Mouse (Mus musculus) Patski (cell line): ENCODE results near the gene Rnase2b. TPM values are rescaled to one million over a fixed set of nuclear protein-coding genes. Genes with fewer than 3 reads are reported as not detected.

Source experiments
- ATAC-seq: fragments of 100-300 bp; one replicate; pipeline ENCODE4 v1.8.0; 2021
- CTCF ChIA-PET: fragments of 350-600 bp; sonication (Branson Sonifier 250); formaldehyde crosslinking; loops from one replicate; lab custom pipeline; 2022; ENCODE audit warnings: inconsistent platforms; lab: Charles Lee
- POLR2A ChIA-PET: fragments of 350-600 bp; sonication (Branson Sonifier 250); formaldehyde crosslinking; loops from one replicate; lab custom pipeline; 2022; ENCODE audit warnings: antibody characterized with exemption, inconsistent platforms; lab: Charles Lee
- DNase-seq: peaks from one replicate; pipeline ENCODE4 v3.0.0-alpha.2; 2011; ENCODE audit warnings: low read depth, low spot score
- H3K27me3 ChIP-seq: fragments of 371-371 bp; one replicate; pipeline ENCODE4 v1.5.1; 2021
- CTCF ChIP-seq: fragments of 100-300 bp; IDR thresholded peaks from one replicate; pipeline ENCODE4 v1.5.1; 2021
- in situ Hi-C: fragments of 300-500 bp; cut with MboI; formaldehyde crosslinking; loops from 3 replicates; pipeline ENCODE4 v1.11.1; 2018; ENCODE audit warnings: low pct_unique_long_range_greater_than_20kb, mixed read lengths
- polyA plus RNA-seq: library from polyadenylated mRNA; unstranded; gene quantifications from one replicate; pipeline ENCODE4 v1.2.3, GENCODE M21; 2021

Gene Rnase2b
- polyA plus RNA-seq, 1 experiment from 2014 or later = not detected

DNA sequence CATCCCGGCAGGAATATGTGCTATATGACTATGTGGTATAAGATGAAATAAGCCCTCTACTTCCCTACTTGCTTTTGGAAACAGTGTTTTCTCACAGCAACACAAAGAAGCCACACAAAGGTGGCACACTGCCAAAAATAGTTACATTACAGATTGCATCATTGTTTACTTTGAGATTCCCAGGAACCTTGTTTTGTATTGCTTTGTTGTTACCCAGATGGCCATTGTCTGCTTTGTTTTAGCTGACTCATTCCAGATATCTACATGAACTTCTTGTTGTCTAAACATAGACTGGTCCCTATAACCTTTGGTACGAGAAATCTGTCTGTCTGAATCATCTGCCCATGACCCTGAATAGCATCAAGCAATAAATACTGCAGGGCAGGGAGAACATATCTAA, 21.7 kb upstream of the Rnase2b start:
- peak; percentile 12 for DNase-seq
- CTCF ChIA-PET = interaction anchor here (1.4 kb wide), 1 partner anchor 101 kb away, joined by 3 read pairs; no protein-coding TSS in a partner anchor

DNA sequence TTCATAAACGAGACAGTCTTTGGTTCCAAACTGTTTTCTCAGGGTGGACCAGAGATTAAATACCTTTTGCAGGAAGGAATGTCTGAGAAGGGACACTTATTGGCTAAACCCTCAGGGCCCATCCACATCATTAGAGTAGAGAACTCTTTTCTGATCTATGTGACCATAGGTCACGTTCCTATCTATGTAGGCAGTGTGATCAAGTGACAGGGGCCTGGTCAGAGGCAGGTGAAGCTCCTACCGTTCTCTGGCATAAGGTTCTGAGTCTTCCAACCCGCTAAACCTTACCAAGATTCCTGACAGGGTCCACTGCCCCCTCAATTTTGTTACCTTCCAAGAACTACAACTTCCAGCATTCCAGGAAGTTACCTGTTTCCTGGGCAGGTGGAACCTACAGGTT, 19.9 kb upstream of the Rnase2b start:
- TF ChIP-seq CTCF = no peak
- POLR2A ChIA-PET = no interaction called here
- CTCF ChIA-PET = no interaction called here
- no peaks in the 10 kb centered on the region for H3K27me3 ChIP-seq
- DNase-seq (no peak), ATAC-seq (no peak)
- in situ Hi-C loops = no loop called here

More for the DNA sequence above, 21.7 kb upstream of the Rnase2b start:
- TF ChIP-seq CTCF = no peak
- POLR2A ChIA-PET = no interaction called here
- in situ Hi-C loops = no loop called here
- no peak for ATAC-seq
- H3K27me3 ChIP-seq = no peaks in the 10 kb centered on the region

GRCm38 (mm10) chr14:51142568-51142967, 19.5 kb upstream of the Rnase2b start:
- TF ChIP-seq CTCF = no peak
- POLR2A ChIA-PET = no interaction called here
- no peaks in the 10 kb centered on the region for H3K27me3 ChIP-seq
- CTCF ChIA-PET = no interaction called here
- ATAC-seq = no peak
- DNase-seq = no peak
- in situ Hi-C loops = no loop called here

GRCm38 (mm10) chr14:51143287-51143686, 18.8 kb upstream of the Rnase2b start:
- POLR2A ChIA-PET = no interaction called here
- CTCF ChIA-PET = no interaction called here
- ATAC-seq = no peak
- no peak for DNase-seq
- in situ Hi-C loops = no loop called here
- TF ChIP-seq CTCF = no peak
- no peaks in the 10 kb centered on the region for H3K27me3 ChIP-seq

- ChIA-PET POLR2A (no interaction called here), CTCF (no interaction called here)
- no peak for TF ChIP-seq CTCF
- in situ Hi-C loops = no loop called here
- no peak for DNase-seq
- ATAC-seq = no peak
- no peaks in the 10 kb centered on the region for H3K27me3 ChIP-seq
These were observed 18.1 kb upstream of the Rnase2b start for GRCm38 (mm10) chr14:51143937-51144336.

GRCm38 (mm10) chr14:51144451-51144850, 17.6 kb upstream of the Rnase2b start:
- POLR2A ChIA-PET = no interaction called here
- CTCF ChIA-PET = no interaction called here
- ATAC-seq (no peak), DNase-seq (no peak)
- no peak for TF ChIP-seq CTCF
- H3K27me3 ChIP-seq = no peaks in the 10 kb centered on the region
- in situ Hi-C loops = no loop called here

GRCm38 (mm10) chr14:51145521-51145920, 16.5 kb upstream of the Rnase2b start:
- ATAC-seq (no peak), DNase-seq (no peak)
- in situ Hi-C loops = no loop called here
- ChIA-PET CTCF (no interaction called here), POLR2A (no interaction called here)
- H3K27me3 ChIP-seq = no peaks in the 10 kb centered on the region
- TF ChIP-seq CTCF = no peak

GRCm38 (mm10) chr14:51146685-51147084, 15.4 kb upstream of the Rnase2b start, which contains the start of gene Rnase1:
TSS of gene Rnase1 (minus strand) at chr14:51146785.
- in situ Hi-C loops = no loop called here
- DNase-seq (no peak), ATAC-seq (no peak)
- CTCF ChIA-PET = no interaction called here
- H3K27me3 ChIP-seq = no peaks in the 10 kb centered on the region
- POLR2A ChIA-PET = no interaction called here
- no peak for TF ChIP-seq CTCF

DNA sequence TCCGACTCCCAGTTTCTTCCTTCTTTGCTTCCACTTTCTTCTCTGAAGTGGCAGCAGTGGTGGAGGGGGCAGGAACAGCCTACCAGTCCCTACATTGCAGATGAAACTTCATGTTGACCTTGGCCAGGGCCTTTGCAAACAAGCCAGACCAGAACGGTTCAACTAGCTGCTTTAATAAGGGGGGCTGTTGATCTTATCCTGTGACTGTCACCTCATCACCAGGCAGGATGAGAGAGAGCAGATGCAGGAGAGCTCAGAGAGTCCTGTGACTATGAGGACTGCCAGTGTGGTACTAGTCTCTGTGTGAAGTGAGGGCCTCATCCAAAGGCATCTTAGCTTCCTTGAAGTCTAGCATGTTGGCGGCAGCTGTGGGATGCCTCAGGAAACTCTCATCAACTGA, 14.1 kb upstream of the Rnase2b start:
- in situ Hi-C loops = no loop called here
- POLR2A ChIA-PET = no interaction called here
- DNase-seq (no peak), ATAC-seq (no peak)
- CTCF ChIA-PET = no interaction called here
- TF ChIP-seq CTCF = no peak
- no peaks in the 10 kb centered on the region for H3K27me3 ChIP-seq

DNA sequence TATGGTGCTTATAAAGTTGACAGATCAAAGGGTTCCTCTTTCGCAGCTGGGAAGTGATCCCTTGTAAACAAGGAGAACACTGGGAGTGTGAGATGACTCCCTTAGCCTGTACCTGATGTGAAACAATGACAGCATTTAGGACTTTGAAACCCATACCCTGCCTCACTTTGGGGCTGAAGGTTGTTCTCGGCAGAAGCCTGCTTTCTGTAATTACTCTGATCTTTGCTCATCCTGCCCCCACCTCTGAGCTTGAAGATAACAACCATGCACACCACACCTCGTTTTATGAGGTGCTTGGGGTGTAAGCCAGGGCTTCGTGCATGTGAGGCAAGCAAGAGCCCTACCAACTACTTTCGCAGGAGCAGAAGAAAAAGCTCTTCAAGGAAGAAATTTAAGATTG, 12.9 kb upstream of the Rnase2b start:
- in situ Hi-C loops = no loop called here
- ChIA-PET CTCF (no interaction called here), POLR2A (no interaction called here)
- no peak for DNase-seq
- H3K27me3 ChIP-seq = no peaks in the 10 kb centered on the region
- ATAC-seq = no peak
- no peak for TF ChIP-seq CTCF

- POLR2A ChIA-PET = no interaction called here
- CTCF ChIA-PET = no interaction called here
- no peak for ATAC-seq
- H3K27me3 ChIP-seq = peaks cover 3% of the 10 kb centered on the region
- no peak for DNase-seq
- no peak for TF ChIP-seq CTCF
- in situ Hi-C loops = no loop called here
These were observed 11.7 kb upstream of the Rnase2b start for GRCm38 (mm10) chr14:51150206-51150831.
